In the genomic region with DNA sequence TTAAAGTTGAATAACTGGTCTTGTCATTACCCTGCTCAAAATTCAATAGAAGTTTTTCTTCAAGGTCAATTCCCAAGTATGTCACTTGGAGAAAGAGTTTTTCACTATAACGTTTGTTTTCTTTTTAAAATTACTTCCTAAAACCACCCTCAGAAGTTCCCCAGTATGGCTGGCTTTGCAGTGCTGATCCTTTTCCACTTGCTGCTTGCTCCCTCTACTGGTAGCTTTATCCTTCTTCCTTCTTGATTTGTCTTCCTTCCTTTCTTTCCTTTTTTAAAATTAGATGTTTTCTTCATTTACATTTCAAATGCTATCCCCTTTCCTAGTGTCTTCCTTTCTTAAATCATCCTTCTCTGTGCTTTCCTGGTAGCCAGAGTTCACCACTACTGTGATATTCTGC, we compare ENCODE assay signal across 11 mouse cellular contexts.
DNase-seq lines count a peak whose midpoint lies in the region; ATAC-seq and TF ChIP-seq lines count a peak whose summit lies in the region.
"Had no signal": no experiment of that assay in that cellular context is flagged by ENCODE, and none has a peak within 500 bp of the region (broad histone marks: within the 10 kb centered on the region; RNA-seq: fewer than 3 reads in every experiment).

No protein-coding gene starts in this region.

- intact Hi-C loops in gastrocnemius, adult 2 months (cut with DNase I), result loop anchor here (10.0 kb wide), 1 partner anchor 182 kb away; a partner anchor contains a TSS

- no peaks in the 10 kb centered on the region for H3K27me3 ChIP-seq in liver, postnatal 0 days (ENCODE audit: insufficient read depth, low read length)
- no peaks in the 10 kb centered on the region; the same call in 1 of the 2 replicates for H3K27me3 ChIP-seq in midbrain, embryonic 15.5 days (replicated peaks)
- H3K27me3 ChIP-seq: limb, embryonic 13.5 days had no signal

- 15% methylated on average over 1 of the region's 1 CpGs for WGBS in liver, postnatal 0 days (ENCODE audit: insufficient replicate concordance)
- 26% methylated on average over 1 of the region's 1 CpGs for WGBS in midbrain, embryonic 15.5 days

- no peak overlapping the region for H3K4me3 ChIP-seq in gastrocnemius, adult 2 months
- H3K4me3 ChIP-seq in liver, postnatal 0 days (ENCODE audit: low read depth, low read length), result no peak overlapping the region
- no peak overlapping the region for H3K4me3 ChIP-seq in midbrain, embryonic 15.5 days
- H3K4me3 ChIP-seq: limb, embryonic 13.5 days had no signal

- H3K4me1 ChIP-seq in liver, postnatal 0 days (ENCODE audit: insufficient read depth), result no peaks in the 10 kb centered on the region
- no peaks in the 10 kb centered on the region for H3K4me1 ChIP-seq in midbrain, embryonic 15.5 days
- H3K4me1 ChIP-seq: limb, embryonic 13.5 days had no signal

- no peak for TF ChIP-seq EP300 in liver, postnatal 0 days (IDR thresholded peaks at IDR 0.05; ENCODE audit: low read depth)

- no peaks in the 10 kb centered on the region for H3K36me3 ChIP-seq in liver, postnatal 0 days (replicated peaks; ENCODE audit: insufficient read depth, low read length)
- H3K36me3 ChIP-seq in midbrain, embryonic 15.5 days (replicated peaks), result no peaks in the 10 kb centered on the region
- H3K36me3 ChIP-seq: G1E; limb, embryonic 13.5 days had no signal

- ATAC-seq in liver, postnatal 0 days, result no peak
- no peak for ATAC-seq in midbrain, embryonic 15.5 days (replicated peaks)

- no peaks in the 10 kb centered on the region for H3K9me3 ChIP-seq in liver, postnatal 0 days (ENCODE audit: low read length)
- H3K9me3 ChIP-seq in midbrain, embryonic 15.5 days, result no peaks in the 10 kb centered on the region
- H3K9me3 ChIP-seq: G1E; limb, embryonic 13.5 days had no signal

- H3K27ac ChIP-seq in gastrocnemius, adult 2 months, result no peak overlapping the region
- no peak overlapping the region for H3K27ac ChIP-seq in liver, postnatal 0 days (ENCODE audit: low read depth)
- H3K27ac ChIP-seq in midbrain, embryonic 15.5 days, result no peak overlapping the region
- H3K27ac ChIP-seq: limb, embryonic 13.5 days had no signal

- H3K9ac ChIP-seq in liver, postnatal 0 days (replicated peaks), result no peak overlapping the region
- H3K9ac ChIP-seq in midbrain, embryonic 15.5 days, result no peak overlapping the region
- H3K9ac ChIP-seq: limb, embryonic 13.5 days had no signal

- DNase-seq in gastrocnemius, adult 2 months, result no peak
- DNase-seq in gastrocnemius, postnatal 25 days, result no peak
- no peak for DNase-seq in liver, postnatal 0 days
- DNase-seq in liver (no peak), adipocyte (ENCODE audit: low spot score) (peak; percentile 2)
- DNase-seq in mesoderm, embryonic 11.5 days (ENCODE audit: low read depth, low spot score), result peak; percentile 17
- no peak for DNase-seq in left cerebral cortex, adult 9 months (ENCODE audit: low spot score in 2 of 2)
- DNase-seq: cerebellum, adult 2 months had no signal

- peak; percentile 54 for TF ChIP-seq CTCF in gastrocnemius, adult 2 months (IDR thresholded peaks at IDR 0.05)
- TF ChIP-seq CTCF in liver, postnatal 0 days (IDR thresholded peaks at IDR 0.05; ENCODE audit: low read depth), result peak; percentile 56

- H3K4me2 ChIP-seq in liver, postnatal 0 days (ENCODE audit: low read depth, low read length), result no peak overlapping the region
- no peak overlapping the region for H3K4me2 ChIP-seq in midbrain, embryonic 15.5 days
- H3K4me2 ChIP-seq: limb, embryonic 13.5 days had no signal

Comparison
In these comparisons a context has a peak if more than half of its experiments do, and no peak if none do; other contexts are left out.
1. DNase-seq: peak in adipocyte (single experiment) and mesoderm, embryonic 11.5 days (single experiment); none in gastrocnemius, adult 2 months (single experiment), gastrocnemius, postnatal 25 days (single experiment), liver, postnatal 0 days (single experiment), liver (single experiment) and left cerebral cortex, adult 9 months (0 of 2).